Mouse (Mus musculus) E14TG2a.4 (cell line): Measurements from ENCODE around the gene Stk38.

Experiments
- CTCF ChIP-seq: conservative IDR thresholded peaks from 2 replicates; pipeline ENCODE4 v1.5.1; 2014; ENCODE audit warnings: low read length
- NANOG ChIP-seq: IDR thresholded peaks from 2 replicates; pipeline ENCODE4 v1.6.1; 2014; ENCODE audit warnings: borderline replicate concordance, low read length, mixed read lengths

GRCm38 (mm10) chr17:29007641-29008325, at the start of gene Stk38:
- TF ChIP-seq CTCF (no peak), NANOG (peak; percentile 89)
